Mouse (Mus musculus): ENCODE data around the gene Gm45140. TPM values are rescaled to one million over a fixed set of nuclear protein-coding genes. Genes with fewer than 3 reads are reported as not detected.
A peak's percentile ranks its signal among the peaks of the same experiment; 100 is the strongest.

Gm45140 gene
- polyA plus RNA-seq, 1 experiment from 2014 or later, result 3.3 TPM

GRCm38 (mm10) chr6:87795385-87796150, 40.0 kb downstream of the Gm45140 start:
- ATAC-seq, result no peak
- H3K9me3 ChIP-seq, result no peaks in the 10 kb centered on the region
- 0 out of 2 replicates have a peak, but pooled peaks cover 7% of the 10 kb centered on the region for H3K36me3 ChIP-seq
- H3K9ac ChIP-seq, result no peak overlapping the region
- H3K27me3 ChIP-seq (replicated peaks), result no peaks in the 10 kb centered on the region
- H3K4me3 ChIP-seq (replicated peaks), result no peak overlapping the region
- no peak overlapping the region for H3K27ac ChIP-seq
- no peak overlapping the region for H3K4me2 ChIP-seq (replicated peaks)
- H3K4me1 ChIP-seq (replicated peaks), result peaks cover 8% of the 10 kb centered on the region
- 74% methylated on average over 6 of the region's 6 CpGs for WGBS

GRCm38 (mm10) chr6:87793821-87794510, 41.6 kb downstream of the Gm45140 start:
- no peaks in the 10 kb centered on the region for H3K27me3 ChIP-seq (replicated peaks)

GRCm38 (mm10) chr6:87791826-87792225, 43.8 kb downstream of the Gm45140 start:
- no peaks in the 10 kb centered on the region for H3K9me3 ChIP-seq
- H3K4me1 ChIP-seq (replicated peaks), result peaks cover 25% of the 10 kb centered on the region
- 0 out of 2 replicates have a peak, but pooled peaks cover 7% of the 10 kb centered on the region for H3K36me3 ChIP-seq
- no peak for ATAC-seq
- no peak overlapping the region for H3K4me2 ChIP-seq (replicated peaks)
- H3K4me3 ChIP-seq (replicated peaks), result no peak overlapping the region
- H3K9ac ChIP-seq, result no peak overlapping the region
- no peaks in the 10 kb centered on the region for H3K27me3 ChIP-seq (replicated peaks)
- no peak overlapping the region for H3K27ac ChIP-seq
- 96% methylated on average over 5 of the region's 5 CpGs for WGBS

More at GRCm38 (mm10) chr6:87793821-87794510, 41.6 kb downstream of the Gm45140 start:
- H3K27ac ChIP-seq, result no peak overlapping the region
- no peak overlapping the region for H3K4me3 ChIP-seq (replicated peaks)
- no peak overlapping the region for H3K4me2 ChIP-seq (replicated peaks)
- no peak overlapping the region for H3K9ac ChIP-seq
- no peaks in the 10 kb centered on the region for H3K9me3 ChIP-seq
- H3K4me1 ChIP-seq (replicated peaks), result peaks cover 23% of the 10 kb centered on the region
- H3K36me3 ChIP-seq, result 0 out of 2 replicates have a peak, but pooled peaks cover 7% of the 10 kb centered on the region
- 92% methylated on average over 10 of the region's 10 CpGs for WGBS
- no peak for ATAC-seq

GRCm38 (mm10) chr6:87790779-87791480, 44.7 kb downstream of the Gm45140 start:
- Histone ChIP-seq H3K27ac (0 out of 2 replicates have a peak overlapping the region, but pooled peaks have one; percentile 87), H3K36me3 (0 out of 2 replicates have a peak, but pooled peaks cover 7% of the 10 kb centered on the region), H3K27me3 (replicated peaks) (no peaks in the 10 kb centered on the region), H3K9me3 (no peaks in the 10 kb centered on the region), H3K4me2 (replicated peaks) (peak overlapping the region; percentile 10; the same call in 1 of the 2 replicates), H3K4me3 (replicated peaks) (no peak overlapping the region), H3K9ac (no peak overlapping the region), H3K4me1 (replicated peaks) (peaks cover 25% of the 10 kb centered on the region)
- 66% methylated on average over 7 of the region's 7 CpGs for WGBS
- ATAC-seq, result peak; percentile 80

- H3K27me3 ChIP-seq (replicated peaks), result no peaks in the 10 kb centered on the region
- peak; percentile 22 for ATAC-seq
- no peak overlapping the region; the same call in 1 of the 2 replicates for H3K4me2 ChIP-seq (replicated peaks)
- H3K36me3 ChIP-seq, result 0 out of 2 replicates have a peak, but pooled peaks cover 7% of the 10 kb centered on the region
- peaks cover 27% of the 10 kb centered on the region for H3K4me1 ChIP-seq (replicated peaks)
- 75% methylated on average over 6 of the region's 6 CpGs for WGBS
- H3K9ac ChIP-seq, result no peak overlapping the region
- H3K4me3 ChIP-seq (replicated peaks), result no peak overlapping the region
- H3K27ac ChIP-seq, result peak overlapping the region; percentile 87
- no peaks in the 10 kb centered on the region for H3K9me3 ChIP-seq
These were observed 45.8 kb downstream of the Gm45140 start for GRCm38 (mm10) chr6:87789791-87790190.

GRCm38 (mm10) chr6:87788896-87789587, 46.6 kb downstream of the Gm45140 start:
- Histone ChIP-seq H3K36me3 (0 out of 2 replicates have a peak, but pooled peaks cover 7% of the 10 kb centered on the region), H3K27ac (peak overlapping the region; percentile 87), H3K27me3 (replicated peaks) (no peaks in the 10 kb centered on the region), H3K4me2 (replicated peaks) (peak overlapping the region; percentile 14; the same call in 1 of the 2 replicates), H3K4me3 (replicated peaks) (no peak overlapping the region), H3K9ac (no peak overlapping the region), H3K4me1 (replicated peaks) (peaks cover 27% of the 10 kb centered on the region), H3K9me3 (no peaks in the 10 kb centered on the region)
- peak; percentile 82 for ATAC-seq
- 27% methylated on average over 5 of the region's 5 CpGs for WGBS

- Histone ChIP-seq H3K27me3 (replicated peaks) (no peaks in the 10 kb centered on the region), H3K27ac (peak overlapping the region; percentile 87; the same call in 1 of the 2 replicates), H3K4me3 (replicated peaks) (no peak overlapping the region), H3K4me1 (replicated peaks) (peaks cover 27% of the 10 kb centered on the region), H3K4me2 (replicated peaks) (no peak overlapping the region), H3K36me3 (0 out of 2 replicates have a peak, but pooled peaks cover 7% of the 10 kb centered on the region), H3K9me3 (no peaks in the 10 kb centered on the region), H3K9ac (no peak overlapping the region)
- 93% methylated on average over 9 of the region's 9 CpGs for WGBS
- no peak for ATAC-seq
These were observed 47.2 kb downstream of the Gm45140 start for GRCm38 (mm10) chr6:87788266-87788895.

- no peak overlapping the region for H3K9ac ChIP-seq
- no peak overlapping the region for H3K4me2 ChIP-seq (replicated peaks)
- 74% methylated on average over 6 of the region's 6 CpGs for WGBS
- H3K27me3 ChIP-seq (replicated peaks), result no peaks in the 10 kb centered on the region
- H3K4me3 ChIP-seq (replicated peaks), result no peak overlapping the region
- H3K27ac ChIP-seq, result no peak overlapping the region
- 0 out of 2 replicates have a peak, but pooled peaks cover 4% of the 10 kb centered on the region for H3K36me3 ChIP-seq
- no peak for ATAC-seq
- no peaks in the 10 kb centered on the region for H3K9me3 ChIP-seq
- peaks cover 27% of the 10 kb centered on the region for H3K4me1 ChIP-seq (replicated peaks)
These were observed 48.3 kb downstream of the Gm45140 start for GRCm38 (mm10) chr6:87787108-87787890.

- ATAC-seq, result no peak
- no peaks in the 10 kb centered on the region for H3K36me3 ChIP-seq
- no peak overlapping the region for H3K4me2 ChIP-seq (replicated peaks)
- no peaks in the 10 kb centered on the region for H3K9me3 ChIP-seq
- H3K27ac ChIP-seq, result no peak overlapping the region
- no peaks in the 10 kb centered on the region for H3K27me3 ChIP-seq (replicated peaks)
- no peak overlapping the region for H3K9ac ChIP-seq
- 77% methylated on average over 5 of the region's 5 CpGs for WGBS
- H3K4me1 ChIP-seq (replicated peaks), result peaks cover 27% of the 10 kb centered on the region
- no peak overlapping the region for H3K4me3 ChIP-seq (replicated peaks)
These were observed 49.0 kb downstream of the Gm45140 start for GRCm38 (mm10) chr6:87786621-87787020.

- no peak overlapping the region for H3K27ac ChIP-seq
- H3K4me1 ChIP-seq (replicated peaks), result peaks cover 7% of the 10 kb centered on the region
- no peak for ATAC-seq
- no peaks in the 10 kb centered on the region for H3K9me3 ChIP-seq
- no peaks in the 10 kb centered on the region for H3K27me3 ChIP-seq (replicated peaks)
- H3K9ac ChIP-seq, result no peak overlapping the region
- H3K4me2 ChIP-seq (replicated peaks), result no peak overlapping the region
- H3K36me3 ChIP-seq, result no peaks in the 10 kb centered on the region
- no peak overlapping the region for H3K4me3 ChIP-seq (replicated peaks)
- 76% methylated on average over 8 of the region's 8 CpGs for WGBS
These were observed 51.6 kb downstream of the Gm45140 start for GRCm38 (mm10) chr6:87784033-87784432.

Data from intestine, embryonic 15.5 days (tissue).